Mouse (Mus musculus) ovary, adult 18-20 months (tissue): Measurements from ENCODE around the gene Mcf2l.

Experiments used
- DNase-seq: peaks from one replicate; pipeline ENCODE4 v3.0.0; 2022; ENCODE audit warnings: low spot score, mixed read lengths

Mcf2l gene

GRCm38 (mm10) chr8:12912011-12912410 is 38.4 kb downstream of the Mcf2l start:
- DNase-seq: no peak

DNA sequence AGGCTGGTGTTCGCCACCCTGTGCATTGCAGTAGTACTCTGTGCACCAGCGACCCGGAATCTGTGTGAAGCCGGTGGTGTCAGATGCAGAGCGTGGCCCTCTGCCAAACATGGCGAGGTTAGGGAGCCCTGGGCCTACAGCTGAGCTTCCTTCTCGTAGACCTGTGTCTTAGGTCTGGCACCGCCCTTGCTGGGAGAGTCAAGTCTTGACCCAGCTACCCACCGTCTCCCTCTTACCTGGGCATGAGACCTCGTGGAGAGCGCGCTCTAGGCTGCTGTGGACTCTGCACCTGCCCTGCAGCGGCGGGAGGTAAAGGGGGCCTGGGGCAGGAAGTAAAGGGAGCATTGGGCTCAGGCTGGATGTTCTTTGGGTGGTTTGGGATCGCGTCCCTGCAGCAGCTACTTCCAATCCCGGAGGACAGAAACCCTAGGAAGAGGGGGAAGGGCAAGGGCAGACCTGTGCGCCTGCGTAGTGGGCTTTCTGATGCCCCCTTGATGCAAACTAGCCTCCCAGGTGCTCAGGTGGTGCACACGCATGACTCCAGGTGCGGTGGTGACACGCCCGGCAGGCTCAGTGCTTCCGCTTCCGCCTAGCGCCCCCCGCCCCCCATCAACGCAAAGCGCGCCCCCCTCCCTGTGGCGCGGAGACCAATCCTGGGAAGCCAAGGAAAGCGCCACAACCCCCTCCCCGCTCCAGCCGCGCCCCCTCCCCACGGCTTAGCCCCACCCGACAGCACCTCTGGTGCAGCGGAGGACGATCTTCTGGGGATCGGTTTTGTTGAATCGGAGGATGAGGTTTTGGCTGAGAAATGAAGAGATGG is 41.8 kb downstream of the Mcf2l start:
- no peak for DNase-seq

DNA sequence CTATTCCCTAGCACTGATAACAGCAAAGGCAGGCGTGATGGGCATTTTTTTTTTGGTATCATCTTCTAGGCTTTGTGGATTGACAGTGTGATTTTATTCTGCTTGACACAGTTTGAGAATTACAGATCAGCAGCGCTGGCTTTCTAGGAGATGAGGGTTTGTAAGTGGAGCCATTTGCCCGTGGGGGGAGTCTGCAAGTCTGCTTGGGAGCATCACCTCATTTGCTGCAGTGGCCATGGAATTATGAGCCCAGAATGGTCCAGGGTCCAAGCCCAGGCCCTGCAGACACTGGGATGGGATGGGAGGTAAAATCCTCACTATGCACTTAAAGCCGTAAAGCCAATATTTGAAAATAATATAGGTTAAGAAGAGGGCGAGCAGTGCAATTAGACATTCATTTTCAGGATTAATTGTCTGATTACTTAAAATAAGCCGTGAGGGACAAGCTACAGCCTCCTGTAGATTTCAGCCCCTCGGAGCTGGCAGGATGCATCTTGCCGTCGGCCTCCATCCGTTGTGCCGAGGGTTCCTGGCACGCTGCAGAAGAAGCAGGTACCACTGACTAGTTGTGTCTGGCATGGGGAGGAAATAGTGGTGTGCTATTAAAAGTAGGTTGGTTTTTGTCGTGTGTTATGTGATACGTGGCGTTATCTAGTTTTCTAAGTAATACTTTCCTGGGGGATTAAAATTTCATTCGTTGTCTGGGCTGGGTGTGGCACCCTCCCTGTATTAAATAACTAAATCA is 42.7 kb downstream of the Mcf2l start:
- DNase-seq: no peak

DNA sequence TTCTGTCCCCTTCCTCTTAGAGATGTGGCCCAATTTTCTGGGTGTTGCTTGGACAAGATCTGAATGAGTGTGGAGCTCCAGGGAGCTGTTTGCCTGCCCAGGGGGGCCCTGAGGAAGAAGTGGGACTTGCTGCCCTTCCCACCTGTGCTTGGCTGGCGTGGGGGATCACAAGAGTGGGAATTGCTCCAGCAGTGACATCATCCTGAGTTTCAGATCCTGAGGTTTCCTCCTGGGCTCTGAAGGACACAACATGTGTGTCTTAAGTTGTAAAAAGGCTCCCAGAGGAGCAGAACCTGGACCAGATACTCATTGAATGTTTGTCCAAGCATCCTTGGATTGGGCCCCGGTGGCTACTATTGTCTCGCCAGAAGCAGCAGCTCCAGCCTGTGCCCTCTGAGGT is 43.4 kb downstream of the Mcf2l start:
- DNase-seq: no peak

- no peak for DNase-seq
Observed at GRCm38 (mm10) chr8:12917831-12918230, 44.2 kb downstream of the Mcf2l start.

DNA sequence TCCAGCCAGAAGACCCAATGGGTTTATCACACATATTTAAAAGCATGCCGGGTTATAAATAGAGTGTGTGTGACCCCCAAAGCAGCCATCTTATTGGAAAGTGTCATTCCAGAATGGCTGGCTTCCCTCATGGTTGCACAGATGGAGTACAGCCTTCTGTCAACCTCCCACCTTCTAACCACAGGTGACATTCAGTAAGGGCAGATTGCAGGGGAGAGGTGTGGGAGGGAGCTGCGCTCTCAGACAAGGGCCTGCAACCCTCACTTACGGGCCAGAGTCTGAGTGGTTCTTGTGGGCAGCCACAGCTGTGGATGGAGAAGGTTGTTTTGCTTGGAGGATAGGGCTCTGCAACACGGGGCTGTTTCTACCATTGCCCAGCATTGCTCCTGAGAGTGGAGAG is 47.0 kb downstream of the Mcf2l start:
- no peak for DNase-seq

GRCm38 (mm10) chr8:12925051-12925450 is 51.4 kb downstream of the Mcf2l start:
- no peak for DNase-seq

GRCm38 (mm10) chr8:12925941-12926381 is 52.4 kb downstream of the Mcf2l start:
- DNase-seq: no peak

- DNase-seq: no peak
Observed at GRCm38 (mm10) chr8:12927204-12927983, 53.8 kb downstream of the Mcf2l start.

DNA sequence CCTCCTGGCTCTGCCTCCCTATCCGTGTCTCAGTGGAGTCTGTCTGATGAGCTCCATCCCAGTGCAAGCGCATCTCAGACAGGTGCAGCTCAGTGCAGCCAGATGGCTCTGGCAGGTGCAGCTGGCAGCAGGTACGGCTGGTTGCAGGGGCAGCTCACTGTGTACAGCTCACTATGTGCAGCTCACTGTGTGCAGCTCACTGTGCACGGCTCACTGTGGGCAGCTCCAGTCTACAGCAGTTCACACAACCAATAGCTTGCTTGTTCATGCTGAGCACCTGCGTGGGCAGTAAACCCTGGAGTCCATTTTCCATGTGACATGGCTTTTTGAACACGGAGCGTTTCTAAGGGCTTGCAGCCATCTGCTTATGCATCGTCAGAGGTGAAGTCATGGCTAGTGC is 54.4 kb downstream of the Mcf2l start:
- DNase-seq: no peak

DNA sequence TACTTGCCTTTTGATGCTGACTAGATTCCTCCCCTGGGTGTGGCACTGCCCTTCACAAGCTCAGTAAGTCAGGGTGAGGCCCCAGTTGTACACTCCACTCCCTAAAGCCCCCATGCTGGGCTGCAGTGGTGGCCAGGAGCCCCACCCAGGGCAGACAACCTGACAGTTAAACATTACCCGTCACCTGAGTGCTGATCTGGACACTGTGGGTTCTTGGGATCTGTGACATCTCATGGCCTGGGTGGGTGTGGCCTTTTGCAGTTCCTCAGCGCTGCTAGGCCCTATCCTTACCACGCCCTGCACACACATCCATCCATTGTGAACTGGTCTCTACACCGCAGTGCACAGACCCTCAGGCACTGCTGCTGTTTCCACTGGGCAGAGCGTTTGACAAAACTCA is 55.3 kb downstream of the Mcf2l start:
- DNase-seq: no peak

GRCm38 (mm10) chr8:12930290-12930689 is 56.7 kb downstream of the Mcf2l start:
- no peak for DNase-seq

GRCm38 (mm10) chr8:12931426-12931825 is 57.8 kb downstream of the Mcf2l start:
- DNase-seq: no peak

- no peak for DNase-seq
Observed at GRCm38 (mm10) chr8:12932520-12932919, 58.9 kb downstream of the Mcf2l start.

GRCm38 (mm10) chr8:12933765-12934164 is 60.2 kb downstream of the Mcf2l start:
- DNase-seq: no peak

- no peak for DNase-seq
Observed at GRCm38 (mm10) chr8:12934453-12935043, 60.9 kb downstream of the Mcf2l start.

DNA sequence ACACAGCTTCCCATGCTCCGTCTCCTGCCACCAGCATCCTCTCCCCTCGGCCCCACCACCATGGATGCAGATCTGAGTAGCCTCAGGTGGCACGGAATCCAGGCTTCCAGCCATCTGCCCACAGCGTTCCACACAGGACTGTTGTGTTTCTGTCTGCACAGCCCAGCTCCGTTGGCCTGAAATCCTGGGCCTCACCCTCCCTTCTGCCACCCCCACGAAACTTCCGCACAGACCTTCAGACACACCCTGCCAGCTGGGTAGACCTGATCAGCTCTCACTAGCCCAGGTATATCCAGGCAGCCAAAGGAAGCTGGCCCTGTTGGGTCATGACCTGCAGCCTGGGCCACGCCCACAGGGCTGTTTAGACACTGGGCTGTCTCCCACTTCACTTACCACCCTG is 66.9 kb downstream of the Mcf2l start:
- DNase-seq: no peak

- no peak for DNase-seq
Observed at GRCm38 (mm10) chr8:12941161-12941926, 67.7 kb downstream of the Mcf2l start.

DNA sequence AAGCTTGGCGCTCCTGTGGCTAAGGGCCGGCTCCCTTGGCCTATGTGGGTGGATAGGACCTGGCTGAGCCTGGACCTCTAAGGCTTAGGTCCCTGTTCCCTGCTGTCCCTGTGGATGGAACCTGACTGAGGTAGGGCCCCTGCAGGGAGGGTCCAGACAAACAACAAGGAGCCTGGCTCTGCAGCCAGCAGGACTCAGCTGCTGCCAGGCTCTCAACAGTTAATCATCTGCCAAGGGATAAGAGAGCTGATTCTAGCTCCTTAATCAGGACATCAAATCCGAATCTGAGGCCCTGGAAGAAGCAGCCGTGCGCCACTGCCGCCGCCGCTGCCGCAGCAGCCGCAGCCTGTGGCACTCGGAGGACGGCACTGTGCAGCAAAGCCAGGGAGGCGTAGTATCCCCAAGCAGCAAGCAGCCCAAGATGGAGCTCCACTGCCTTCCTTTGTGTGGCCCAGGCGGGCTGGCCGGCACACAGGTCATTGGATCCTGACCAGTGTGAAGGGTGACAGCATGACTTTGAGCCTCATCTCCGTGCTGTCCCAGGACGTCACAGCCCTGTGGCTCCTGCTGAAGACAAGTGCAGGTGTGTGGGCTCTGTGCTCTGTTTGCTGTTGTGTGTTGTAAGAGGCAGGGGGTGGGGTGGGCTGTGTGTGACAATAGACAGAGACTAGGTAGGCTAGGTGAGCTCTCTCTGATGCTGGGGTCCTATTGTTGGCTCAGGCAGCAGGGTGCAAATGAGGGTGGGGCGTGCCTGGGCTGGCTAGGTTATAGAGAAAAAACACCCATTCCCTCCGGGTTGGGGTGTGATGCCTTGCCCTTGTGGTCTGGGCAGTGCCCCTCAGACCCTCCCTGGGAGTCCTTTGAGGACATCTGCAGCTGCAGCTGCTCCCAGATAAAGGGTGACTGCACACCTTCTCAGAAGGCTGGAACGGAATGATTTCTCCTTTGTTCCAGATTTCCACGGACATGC is 74.3 kb downstream of the Mcf2l start:
- no peak for DNase-seq

DNA sequence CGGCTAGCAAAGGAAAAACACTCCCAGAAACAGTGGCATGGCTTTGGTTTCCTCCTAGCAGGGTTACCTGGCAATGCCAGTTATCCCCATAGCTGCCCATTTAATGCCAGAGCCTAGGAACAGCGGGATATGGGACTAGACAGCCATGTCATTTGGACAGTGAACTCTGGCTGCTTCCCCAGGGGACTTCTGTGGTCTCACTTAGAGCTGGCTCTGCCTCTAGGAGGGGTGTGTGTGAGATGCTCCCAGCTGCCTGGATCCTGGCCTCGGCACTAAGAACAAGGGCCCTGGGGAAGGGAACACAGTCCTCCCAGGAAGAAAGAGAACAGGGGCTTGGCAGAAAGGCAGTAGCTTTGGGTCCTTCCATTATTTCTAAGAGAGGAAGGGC is 75.0 kb downstream of the Mcf2l start:
- DNase-seq: no peak
